Mouse (Mus musculus) stomach, postnatal 0 days (tissue): ENCODE measurements around the gene Dip2b. TPM values are rescaled to one million over a fixed set of nuclear protein-coding genes. Genes with fewer than 3 reads are reported as not detected.

Experiments
- ATAC-seq: fragments of 200-750 bp; cut with Nextera tagmentation; 2 replicates; pipeline ENCODE4 v1.8.0; 2017; ENCODE audit not compliant: low FRiP score, low TSS enrichment
- DNase-seq: peaks from one replicate; pipeline ENCODE4 v3.0.0-alpha.2; 2016; ENCODE audit warnings: low spot score
- H3K27ac ChIP-seq: fragments of 300-500 bp; sonication (generic); replicated peaks from 2 replicates; pipeline ENCODE4 v1.5.1; 2014; ENCODE audit warnings: mild to moderate bottlenecking, control low read depth
- H3K27me3 ChIP-seq: fragments of 300-500 bp; sonication (generic); 2 replicates; pipeline ENCODE4 v1.6.1; 2014; ENCODE audit warnings: low read length; ENCODE audit not compliant: control insufficient read depth, insufficient read depth
- H3K36me3 ChIP-seq: fragments of 300-500 bp; sonication (generic); 2 replicates; pipeline ENCODE4 v1.6.1; 2014; ENCODE audit warnings: low read length, mixed read lengths; ENCODE audit not compliant: control insufficient read depth, insufficient read depth
- H3K4me1 ChIP-seq: fragments of 300-500 bp; sonication (generic); replicated peaks from 2 replicates; pipeline ENCODE4 v1.6.1; 2014; ENCODE audit warnings: antibody characterized with exemption; ENCODE audit not compliant: control insufficient read depth, insufficient read depth
- H3K4me2 ChIP-seq: fragments of 300-500 bp; sonication (generic); replicated peaks from 2 replicates; pipeline ENCODE4 v1.6.1; 2014; ENCODE audit warnings: low read depth, mild to moderate bottlenecking, control low read depth, moderate library complexity
- H3K4me3 ChIP-seq: fragments of 300-500 bp; sonication (generic); 2 replicates; pipeline ENCODE4 v1.5.1; 2014; ENCODE audit warnings: low read depth, low read length, control low read depth
- H3K9ac ChIP-seq: fragments of 300-500 bp; sonication (generic); 2 replicates; pipeline ENCODE4 v1.6.1; 2014; ENCODE audit warnings: mild to moderate bottlenecking, low read length, control low read depth, mixed read lengths
- H3K9me3 ChIP-seq: fragments of 300-500 bp; sonication (generic); 2 replicates; pipeline ENCODE4 v1.6.1; 2016; ENCODE audit warnings: low read length; ENCODE audit not compliant: control insufficient read depth
- CTCF ChIP-seq: IDR thresholded peaks from 2 replicates; pipeline ENCODE4 v1.5.1; 2016; ENCODE audit warnings: antibody characterized with exemption, low read depth, mild to moderate bottlenecking, moderate library complexity
- EP300 ChIP-seq: optimal IDR thresholded peaks from 2 replicates; pipeline ENCODE3; 2016; ENCODE audit warnings: antibody characterized with exemption
- WGBS: fragments of 180-500 bp; shearing (Covaris S2); extraction: QIAGEN DNeasy Blood & Tissue Kit; methylation state at CpG from one replicate; pipeline ENCODE4 v1.1.7; 2014; 5-methylcytosine and 5-hydroxymethylcytosine counted together
- polyA plus RNA-seq: library from polyadenylated mRNA; unstranded; fragments of >200 nt; fragmentation: Nextera tagmentation; extraction: Ambion mirVana; gene quantifications from 2 replicates; pipeline ENCODE4 v1.2.1, GENCODE M21; 2015

Gene Dip2b
- polyA plus RNA-seq: 5.2 TPM in 2 replicates

GRCm38 (mm10) chr15:100038470-100038971, at the start of gene Dip2b:
Gene Dip2b (plus strand): TSS chr15:100038664.
- Histone ChIP-seq H3K27me3 (no peaks in the 10 kb centered on the region), H3K9ac (peak within 1 kb of the TSS; percentile 100), H3K4me2 (peak within 1 kb of the TSS; percentile 88), H3K4me3 (peak within 1 kb of the TSS; percentile 95), H3K27ac (peak within 1 kb of the TSS; percentile 97), H3K9me3 (no peaks in the 10 kb centered on the region), H3K36me3 (no peaks in the 10 kb centered on the region), H3K4me1 (peaks cover 6% of the 10 kb centered on the region)
- peak; percentile 97 for DNase-seq
- TF ChIP-seq EP300 (no peak), CTCF (peak; percentile 90)
- WGBS: under 1% methylated on average over 62 of the region's 68 CpGs
- peak; percentile 93 for ATAC-seq

- Histone ChIP-seq H3K4me2 (no peak overlapping the region), H3K4me3 (no peak overlapping the region), H3K9ac (no peak overlapping the region), H3K4me1 (no peaks in the 10 kb centered on the region), H3K27me3 (no peaks in the 10 kb centered on the region), H3K9me3 (no peaks in the 10 kb centered on the region), H3K36me3 (peaks cover 14% of the 10 kb centered on the region), H3K27ac (no peak overlapping the region)
- no peak for DNase-seq
- no peak for ATAC-seq
- TF ChIP-seq EP300: no peak
- no peak for TF ChIP-seq CTCF
- 95% methylated on average over 1 of the region's 1 CpGs for WGBS
Observed at GRCm38 (mm10) chr15:99993100-99993499, 45.4 kb upstream of the Dip2b start.

GRCm38 (mm10) chr15:99997114-99997804, 41.2 kb upstream of the Dip2b start:
- peaks cover 16% of the 10 kb centered on the region for H3K36me3 ChIP-seq
- WGBS: 91% methylated on average over 6 of the region's 6 CpGs
- H3K4me2 ChIP-seq: no peak overlapping the region
- no peaks in the 10 kb centered on the region for H3K4me1 ChIP-seq
- ATAC-seq (no peak), DNase-seq (no peak)
- TF ChIP-seq EP300 (no peak), CTCF (no peak)
- H3K27ac ChIP-seq: no peak overlapping the region
- no peaks in the 10 kb centered on the region for H3K9me3 ChIP-seq
- no peaks in the 10 kb centered on the region for H3K27me3 ChIP-seq
- H3K4me3 ChIP-seq: no peak overlapping the region
- H3K9ac ChIP-seq: no peak overlapping the region

GRCm38 (mm10) chr15:99999390-99999789, 39.1 kb upstream of the Dip2b start:
- Histone ChIP-seq H3K27me3 (no peaks in the 10 kb centered on the region), H3K9me3 (no peaks in the 10 kb centered on the region), H3K9ac (no peak overlapping the region), H3K4me3 (no peak overlapping the region), H3K36me3 (peaks cover 17% of the 10 kb centered on the region; the same call in 1 of the 2 replicates), H3K27ac (no peak overlapping the region), H3K4me2 (no peak overlapping the region), H3K4me1 (no peaks in the 10 kb centered on the region)
- 98% methylated on average over 1 of the region's 1 CpGs for WGBS
- TF ChIP-seq CTCF: no peak
- no peak for TF ChIP-seq EP300
- no peak for ATAC-seq
- no peak for DNase-seq

GRCm38 (mm10) chr15:100004677-100005273, 33.7 kb upstream of the Dip2b start:
- Histone ChIP-seq H3K27ac (no peak overlapping the region), H3K36me3 (peaks cover 22% of the 10 kb centered on the region; the same call in 1 of the 2 replicates), H3K4me2 (no peak overlapping the region), H3K4me1 (no peaks in the 10 kb centered on the region), H3K4me3 (no peak overlapping the region), H3K27me3 (no peaks in the 10 kb centered on the region), H3K9ac (no peak overlapping the region), H3K9me3 (no peaks in the 10 kb centered on the region)
- ATAC-seq (no peak), DNase-seq (no peak)
- TF ChIP-seq CTCF (no peak), EP300 (no peak)
- 79% methylated on average over 7 of the region's 7 CpGs for WGBS

GRCm38 (mm10) chr15:100006180-100006579, 32.3 kb upstream of the Dip2b start:
- Histone ChIP-seq H3K4me3 (no peak overlapping the region), H3K4me1 (no peaks in the 10 kb centered on the region), H3K36me3 (peaks cover 21% of the 10 kb centered on the region; the same call in 1 of the 2 replicates), H3K9me3 (no peaks in the 10 kb centered on the region), H3K4me2 (no peak overlapping the region), H3K9ac (no peak overlapping the region), H3K27me3 (no peaks in the 10 kb centered on the region), H3K27ac (no peak overlapping the region)
- no peak for ATAC-seq
- no peak for DNase-seq
- TF ChIP-seq CTCF (no peak), EP300 (no peak)
